Mouse (Mus musculus): ENCODE results near the gene Twist2.

DNA sequence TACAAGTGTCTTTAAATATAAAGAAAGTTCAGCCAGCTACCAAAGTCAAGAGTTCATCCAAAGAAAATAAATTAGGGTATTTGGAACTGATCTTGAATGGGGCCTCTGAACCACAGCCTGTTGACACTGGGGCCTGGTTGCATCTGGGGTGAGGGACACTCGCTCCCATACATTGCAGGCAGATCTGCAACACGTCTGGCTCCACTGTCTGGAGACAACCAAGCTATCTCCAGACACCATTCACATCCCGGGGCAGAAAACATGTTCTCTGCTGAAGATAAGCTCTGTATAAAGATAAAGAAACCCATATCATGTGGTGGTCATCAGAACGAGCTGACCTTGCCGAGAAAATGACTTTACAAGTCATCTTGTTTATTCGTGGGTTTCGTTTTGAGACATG, 60.2 kb downstream of the Twist2 start:
- TF ChIP-seq HCFC1 (IDR thresholded peaks at IDR 0.05; ENCODE audit: borderline replicate concordance, insufficient read depth, low read length), result no peak
- no peak for TF ChIP-seq ZNF384 (IDR thresholded peaks at IDR 0.05; ENCODE audit: low read depth, low read length)
- no peak for TF ChIP-seq ZC3H11A (IDR thresholded peaks at IDR 0.05; ENCODE audit: borderline replicate concordance, low read depth, low read length)
- no peak for TF ChIP-seq CHD2 (IDR thresholded peaks at IDR 0.05; ENCODE audit: low read depth, low read length)
- TF ChIP-seq MAFK (IDR thresholded peaks at IDR 0.05; ENCODE audit: insufficient read depth, low read depth, low read length), result no peak

Measured in ES-E14 (cell line).